Mouse (Mus musculus) frontal cortex, postnatal 25 days (tissue): ENCODE data around the gene Hapln1.

Source experiments
- DNase-seq, 2 experiments: peaks; one replicate each; pipeline ENCODE4 v3.0.0; 2022; ENCODE audit warnings: low spot score in 2 of 2

The Hapln1 gene

DNA sequence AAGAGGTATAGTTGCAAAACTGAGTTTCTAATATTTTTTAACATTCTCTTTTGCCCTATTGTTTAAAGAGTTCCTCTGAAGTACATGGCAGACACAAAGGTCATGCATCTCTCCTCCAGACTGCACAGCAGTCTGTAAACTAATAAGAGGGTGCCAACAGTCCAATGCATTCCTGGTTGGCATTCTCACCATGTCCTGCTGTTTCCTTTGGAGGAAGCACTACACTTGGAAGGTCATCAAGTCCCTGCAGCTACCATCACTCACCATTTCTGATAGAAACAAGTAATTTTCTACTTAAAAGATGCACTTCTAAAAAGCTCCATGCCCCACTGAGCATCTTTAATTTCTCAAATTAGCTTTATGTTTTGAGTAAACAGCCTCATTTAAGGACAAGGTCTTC is 57.8 kb downstream of the Hapln1 start:
- no peak for DNase-seq

DNA sequence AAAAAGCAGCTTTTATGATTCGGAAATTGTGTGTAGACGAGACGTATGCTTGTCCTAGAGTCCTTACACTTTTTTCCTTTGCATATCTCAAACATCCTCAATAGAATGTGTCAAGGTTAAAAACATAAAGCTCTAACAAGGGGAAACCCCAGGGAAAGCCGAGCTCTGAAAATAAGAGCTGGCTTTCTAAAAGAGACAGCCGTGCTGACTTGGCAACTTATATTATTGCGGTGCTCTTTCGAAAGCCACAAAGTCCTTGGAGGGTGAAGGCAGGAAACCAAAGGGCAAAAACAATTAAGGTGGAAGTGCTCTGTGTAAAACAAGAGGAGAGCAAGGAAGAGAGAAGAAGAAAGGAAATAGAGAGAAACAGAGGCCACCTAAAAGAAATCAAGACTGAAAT is 60.9 kb downstream of the Hapln1 start:
- DNase-seq: no peak

GRCm38 (mm10) chr13:89603336-89603735 is 63.7 kb downstream of the Hapln1 start:
- no peak for DNase-seq

DNA sequence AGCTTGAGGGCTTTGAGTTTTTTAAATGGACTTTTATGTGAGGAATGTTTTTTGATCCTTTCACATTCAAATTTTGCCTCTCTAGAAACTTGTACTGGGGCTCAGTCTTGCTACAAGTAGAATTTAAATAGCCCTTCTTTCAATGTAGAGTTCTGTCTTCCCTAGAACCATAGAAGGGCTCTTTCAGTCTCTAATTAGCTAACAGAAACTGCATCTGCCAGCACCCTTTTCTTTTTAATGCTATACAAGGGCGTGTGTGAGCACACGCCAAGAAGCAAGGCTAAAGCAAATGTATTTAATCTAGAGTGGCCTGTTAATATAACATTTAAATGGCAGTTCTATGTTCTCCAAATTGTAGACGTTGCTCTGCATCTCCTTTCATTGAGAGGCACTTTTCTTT is 67.8 kb downstream of the Hapln1 start:
- no peak for DNase-seq

GRCm38 (mm10) chr13:89619064-89619463 is 79.5 kb downstream of the Hapln1 start:
- DNase-seq: no peak

DNA sequence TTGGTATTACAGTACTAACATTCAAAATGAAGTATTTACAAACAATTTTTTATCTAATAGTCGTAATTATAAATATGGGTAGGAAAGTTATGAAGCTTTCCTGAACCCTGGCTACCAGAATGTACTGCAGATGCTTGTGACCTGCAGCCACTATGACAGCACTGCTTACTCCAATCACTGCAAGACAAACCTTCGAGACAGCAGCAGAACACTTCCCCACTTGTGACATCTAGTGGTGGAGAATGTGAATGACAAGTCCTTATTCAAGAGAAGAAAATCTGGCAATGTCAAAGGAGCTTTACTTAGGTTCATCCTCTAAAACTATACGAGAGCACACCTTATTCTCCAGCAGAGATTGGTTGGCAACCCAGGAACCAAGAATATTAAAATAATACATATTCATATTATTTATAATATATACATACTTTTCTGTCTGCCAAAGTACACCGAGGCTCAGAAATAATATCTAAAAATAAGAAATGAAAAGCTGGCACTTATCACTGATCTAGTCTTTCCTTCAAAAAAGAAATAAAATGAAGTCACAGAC is 94.6 kb downstream of the Hapln1 start:
- no peak for DNase-seq

DNA sequence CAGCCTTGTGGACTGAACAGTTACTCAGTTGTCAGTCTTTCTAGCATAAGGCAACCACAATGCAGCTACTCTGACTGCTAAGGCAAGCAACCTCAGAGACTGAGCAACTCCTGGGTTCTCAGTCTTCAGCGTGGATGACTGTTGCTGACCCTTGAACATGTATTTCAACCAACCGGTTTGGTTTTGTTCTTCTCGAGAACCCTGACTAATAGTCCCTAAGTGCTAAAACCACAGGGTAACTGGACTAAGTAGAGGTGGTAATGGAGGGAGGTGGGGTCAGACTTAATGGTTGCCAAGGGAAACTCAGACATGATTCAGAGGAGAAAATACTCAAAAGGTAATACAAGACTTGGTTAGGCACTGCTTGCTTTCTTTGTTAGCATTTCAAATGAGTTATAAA is 97.4 kb downstream of the Hapln1 start:
- no peak for DNase-seq

DNA sequence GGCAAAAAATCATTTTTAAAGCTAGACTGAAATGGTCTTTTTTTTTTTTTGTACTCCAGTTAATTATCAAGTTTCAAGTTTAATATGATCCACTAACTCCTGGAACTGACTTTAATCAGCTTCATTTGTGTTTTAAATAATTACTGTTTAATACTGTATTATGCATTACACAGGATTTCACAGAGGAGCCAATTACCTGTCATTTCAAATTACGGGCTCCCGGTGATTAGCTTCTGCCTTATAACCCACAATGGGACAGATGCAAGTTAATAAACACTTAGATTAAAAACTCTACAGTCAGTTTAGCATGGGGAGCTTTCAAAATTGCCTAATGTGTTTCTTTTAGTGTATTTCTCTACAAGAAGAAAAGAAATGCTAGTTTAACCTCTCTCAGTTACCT is 106.0 kb downstream of the Hapln1 start:
- DNase-seq: no peak

- no peak for DNase-seq
Measured at GRCm38 (mm10) chr13:89652773-89653172, 113.2 kb downstream of the Hapln1 start.

DNA sequence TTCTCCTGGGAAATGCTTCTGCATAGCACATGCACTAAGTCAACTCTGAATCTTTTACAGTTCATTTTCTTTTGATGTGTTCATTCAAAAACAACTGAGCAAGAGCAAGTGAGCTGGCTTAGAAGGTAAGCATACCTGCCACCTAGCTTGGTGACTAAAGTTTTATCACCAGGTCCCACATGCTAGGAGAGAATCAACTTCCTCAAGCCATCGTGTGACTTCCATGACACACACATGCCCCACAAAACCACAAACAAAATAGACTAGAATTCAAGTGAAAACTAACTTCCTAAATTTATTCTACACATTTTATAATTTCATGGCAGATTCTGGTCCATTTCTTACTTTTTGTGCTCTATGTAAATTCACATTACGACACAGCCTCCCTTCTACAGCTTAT is 113.7 kb downstream of the Hapln1 start:
- no peak for DNase-seq

- DNase-seq: no peak
Measured at GRCm38 (mm10) chr13:89657046-89657445, 117.5 kb downstream of the Hapln1 start.
